Mouse (Mus musculus) urinary bladder, postnatal 10 days (tissue): ENCODE results near the gene Slc5a4a.
A peak's percentile ranks its signal among the peaks of the same experiment; 100 is the strongest.

Experiments
- DNase-seq: peaks from one replicate; pipeline ENCODE4 v3.0.0; 2022; ENCODE audit warnings: low spot score

Gene Slc5a4a

GRCm38 (mm10) chr10:76218240-76218639 lies 71.0 kb downstream of the Slc5a4a start:
- DNase-seq = no peak

GRCm38 (mm10) chr10:76225944-76226343 lies 78.7 kb downstream of the Slc5a4a start:
- DNase-seq = no peak

GRCm38 (mm10) chr10:76229627-76230026 lies 82.4 kb downstream of the Slc5a4a start:
- DNase-seq = no peak

- DNase-seq = peak; percentile 59
Measured at GRCm38 (mm10) chr10:76237341-76238225, 90.3 kb downstream of the Slc5a4a start, which contains the start of gene Prmt2. TSS of gene Prmt2 (minus strand) at chr10:76237865.
